Mouse (Mus musculus) right cerebral cortex, adult 18-20 months (tissue): ENCODE results near the gene Gckr.
A peak's percentile ranks its signal among the peaks of the same experiment; 100 is the strongest.

Experiments used
- DNase-seq: peaks from one replicate; pipeline ENCODE4 v3.0.0; 2022; ENCODE audit warnings: mixed read lengths

The Gckr gene

GRCm38 (mm10) chr5:31297047-31297757 lies at the start of gene Gckr:
Gene Gckr (plus strand): TSS chr5:31297443.
- no peak for DNase-seq

- no peak for DNase-seq
These were observed 46.5 kb upstream of the Gckr start for GRCm38 (mm10) chr5:31250716-31251115.

DNA sequence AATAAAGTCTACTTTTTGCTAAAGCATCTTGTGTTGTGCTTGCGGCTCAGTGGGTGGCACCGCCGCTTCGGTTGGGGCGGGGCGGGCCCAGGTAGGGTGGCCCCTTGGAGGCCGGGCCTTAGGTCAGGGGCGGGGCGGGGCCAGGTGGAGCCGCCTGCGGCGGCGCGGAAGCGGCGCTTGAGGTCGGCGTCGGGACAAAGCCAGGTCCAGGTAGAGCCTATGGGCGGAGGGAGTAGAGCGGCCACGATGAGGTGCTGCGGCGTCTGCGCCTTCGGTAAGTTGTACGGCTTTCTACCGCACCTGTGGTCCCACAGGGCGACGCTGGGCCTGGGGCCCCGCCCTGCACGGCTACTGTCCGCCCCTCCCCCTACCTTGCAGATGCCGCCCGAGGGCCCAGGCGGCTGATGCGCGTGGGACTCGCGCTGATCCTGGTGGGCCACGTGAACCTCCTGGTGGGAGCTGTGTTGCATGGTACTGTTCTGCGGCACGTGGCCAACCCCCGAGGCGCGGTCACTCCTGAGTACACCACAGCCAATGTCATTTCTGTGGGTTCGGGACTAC lies 45.6 kb upstream of the Gckr start, which contains the start of gene Krtcap3:
TSS of gene Krtcap3 (plus strand) at position 151 of the 561 bp plus-strand sequence.
- peak; percentile 20 for DNase-seq

- no peak for DNase-seq
These were observed 45.1 kb upstream of the Gckr start for GRCm38 (mm10) chr5:31252151-31252550.

DNA sequence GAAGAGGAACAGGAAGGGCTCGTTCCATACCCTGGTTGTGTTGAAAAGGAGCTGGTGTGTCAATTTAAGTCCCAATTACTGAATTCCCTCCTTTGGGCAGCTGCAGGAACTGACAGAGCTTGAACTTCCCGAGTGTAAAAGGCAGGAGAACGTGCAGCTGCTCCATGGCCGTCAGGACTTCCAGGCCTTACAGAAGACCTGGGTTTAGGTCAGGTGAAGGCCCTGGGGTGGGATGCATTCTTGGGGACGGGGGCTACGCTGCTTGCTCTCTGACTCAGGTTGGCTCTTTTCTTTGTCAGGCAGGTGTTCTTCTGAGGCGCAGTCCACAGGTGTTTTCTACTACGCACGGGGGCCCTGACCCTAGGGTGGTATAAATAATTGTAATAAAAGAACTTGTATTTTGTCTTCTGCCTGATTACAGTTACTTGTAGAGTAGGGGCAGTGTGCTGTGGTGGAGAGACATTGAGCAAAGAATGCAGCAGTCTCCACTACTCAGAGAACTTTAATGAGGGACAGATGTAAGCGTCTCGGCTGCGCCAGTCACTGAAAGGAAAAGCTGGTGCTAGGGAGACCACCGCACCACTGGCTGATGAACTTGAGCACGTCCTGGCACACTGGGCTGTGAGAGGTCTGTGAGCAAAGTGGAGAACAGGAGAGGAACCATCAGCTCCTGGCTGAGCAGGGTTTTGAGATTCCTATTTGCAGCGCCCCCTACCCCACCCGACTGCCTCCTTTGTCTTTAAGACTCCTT lies 44.3 kb upstream of the Gckr start:
- no peak for DNase-seq

DNA sequence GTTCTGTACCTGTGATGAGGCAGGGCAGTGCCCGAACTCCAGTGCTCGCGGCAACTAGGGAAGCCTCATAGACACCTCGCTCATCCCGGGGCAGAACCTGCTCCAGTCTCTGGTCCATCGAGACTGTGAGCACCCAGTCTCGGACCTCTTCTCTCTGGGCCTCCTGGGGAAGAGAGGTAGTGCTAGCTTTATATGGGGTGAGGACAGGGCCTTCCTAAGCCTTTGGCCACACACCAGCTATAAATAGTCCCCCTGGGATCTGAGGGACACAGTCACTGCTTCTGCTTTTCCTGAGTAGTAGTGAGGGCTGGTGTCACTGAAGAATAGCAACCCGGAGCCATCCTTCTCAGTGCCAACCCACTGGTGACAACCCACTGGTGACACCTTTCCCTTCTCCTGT lies 43.4 kb upstream of the Gckr start:
- DNase-seq: no peak

DNA sequence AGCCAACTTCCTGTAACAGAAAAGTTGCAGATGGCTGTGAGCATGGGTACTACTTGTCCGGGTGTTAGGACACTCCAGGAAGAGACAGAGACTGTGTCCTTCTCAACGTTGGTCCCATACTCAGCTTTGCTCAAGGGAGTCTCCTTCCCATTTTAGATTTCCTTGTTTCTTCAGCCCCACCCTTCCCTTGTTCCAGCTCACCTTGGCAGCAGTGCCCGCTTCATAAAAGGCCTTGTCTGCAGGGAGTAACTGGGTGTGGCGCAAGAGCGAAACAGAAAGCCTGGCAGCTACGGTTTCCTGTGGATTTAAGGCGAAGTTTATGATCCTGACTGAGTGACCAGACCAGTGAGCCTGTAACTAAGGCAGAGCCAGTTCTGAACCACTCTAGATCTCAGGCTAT lies 42.8 kb upstream of the Gckr start:
- no peak for DNase-seq

- no peak for DNase-seq
These were observed 42.3 kb upstream of the Gckr start for GRCm38 (mm10) chr5:31254901-31255300.

DNA sequence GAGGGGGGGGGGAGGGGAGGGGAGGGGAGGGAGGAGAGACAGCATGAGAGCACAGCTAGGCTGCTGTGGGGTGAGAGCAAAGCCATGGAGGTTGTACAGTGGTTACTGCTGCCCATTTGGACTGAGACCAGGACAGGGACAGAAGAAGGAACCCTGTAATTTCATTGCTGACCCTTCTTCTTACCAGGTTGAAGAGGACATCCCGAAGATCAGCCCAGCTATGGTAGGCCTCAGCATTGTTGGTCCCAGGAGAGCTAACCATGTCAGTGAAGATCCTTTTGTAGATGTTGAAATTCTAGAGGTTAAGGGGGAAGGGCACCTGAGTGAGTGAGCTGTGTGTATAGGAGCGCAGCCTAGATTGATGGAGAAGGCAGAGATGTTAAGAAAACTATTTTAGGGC lies 41.9 kb upstream of the Gckr start:
- DNase-seq: no peak

GRCm38 (mm10) chr5:31255971-31256370 lies 41.3 kb upstream of the Gckr start:
- no peak for DNase-seq

- no peak for DNase-seq
These were observed 39.6 kb upstream of the Gckr start for GRCm38 (mm10) chr5:31257616-31258015.

- DNase-seq: no peak
These were observed 31.1 kb upstream of the Gckr start for GRCm38 (mm10) chr5:31266101-31266500.

- no peak for DNase-seq
These were observed 29.6 kb upstream of the Gckr start for GRCm38 (mm10) chr5:31267686-31268085.

GRCm38 (mm10) chr5:31273018-31273417 lies 24.2 kb upstream of the Gckr start:
- DNase-seq: no peak

DNA sequence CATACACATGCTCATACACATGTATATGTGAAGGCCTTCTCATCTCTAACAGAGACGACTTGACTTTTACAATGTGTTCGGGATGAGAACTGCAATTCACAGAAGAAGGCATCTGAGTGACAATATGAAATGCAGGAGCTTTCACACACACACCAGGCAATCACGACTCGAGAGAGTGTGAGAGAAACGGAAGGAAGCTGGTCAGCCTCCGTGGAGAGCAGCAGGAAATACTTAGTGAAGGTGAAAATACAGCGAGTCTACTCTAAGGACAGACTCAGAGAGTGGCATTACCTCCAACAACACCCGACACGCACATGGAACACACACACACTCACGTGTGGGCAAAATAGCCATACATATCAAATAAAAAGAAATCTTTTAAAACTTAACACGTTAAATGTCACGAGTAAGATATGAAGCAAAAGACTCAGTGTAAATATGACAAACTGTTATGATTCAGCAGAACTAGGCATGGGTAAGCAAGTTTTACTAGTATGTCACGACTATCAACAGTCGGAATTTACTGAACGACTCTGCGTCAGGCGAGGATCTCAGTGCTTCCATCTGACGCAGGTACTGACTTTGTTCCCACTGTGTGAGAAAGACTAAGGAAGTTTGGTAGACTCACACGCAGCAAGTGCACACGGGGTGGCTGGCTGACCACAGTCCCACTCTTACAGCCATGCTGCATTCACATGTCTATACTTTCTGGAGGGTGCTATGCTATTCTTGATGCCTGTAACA lies 17.8 kb upstream of the Gckr start:
- no peak for DNase-seq

DNA sequence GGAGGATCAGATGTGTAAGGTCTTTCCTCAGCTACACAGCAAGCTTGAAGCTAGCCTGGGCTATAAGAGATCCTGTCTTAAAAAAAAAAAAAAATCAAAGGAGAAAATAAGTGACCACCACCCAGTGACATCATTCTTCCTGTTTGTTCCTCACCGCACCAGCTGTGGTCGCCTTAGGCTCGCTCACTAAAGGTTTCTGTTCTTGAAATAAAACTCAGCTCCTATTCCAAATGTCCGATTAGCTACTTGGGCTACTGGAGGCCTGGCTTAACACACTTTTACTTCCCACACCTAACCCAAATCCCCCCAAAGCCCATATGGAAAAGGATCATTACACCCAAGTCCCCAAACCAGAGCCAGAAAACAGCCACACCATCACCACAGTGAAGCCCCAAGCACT lies 9.0 kb upstream of the Gckr start:
- DNase-seq: no peak

GRCm38 (mm10) chr5:31288655-31289054 lies 8.6 kb upstream of the Gckr start:
- DNase-seq: no peak

DNA sequence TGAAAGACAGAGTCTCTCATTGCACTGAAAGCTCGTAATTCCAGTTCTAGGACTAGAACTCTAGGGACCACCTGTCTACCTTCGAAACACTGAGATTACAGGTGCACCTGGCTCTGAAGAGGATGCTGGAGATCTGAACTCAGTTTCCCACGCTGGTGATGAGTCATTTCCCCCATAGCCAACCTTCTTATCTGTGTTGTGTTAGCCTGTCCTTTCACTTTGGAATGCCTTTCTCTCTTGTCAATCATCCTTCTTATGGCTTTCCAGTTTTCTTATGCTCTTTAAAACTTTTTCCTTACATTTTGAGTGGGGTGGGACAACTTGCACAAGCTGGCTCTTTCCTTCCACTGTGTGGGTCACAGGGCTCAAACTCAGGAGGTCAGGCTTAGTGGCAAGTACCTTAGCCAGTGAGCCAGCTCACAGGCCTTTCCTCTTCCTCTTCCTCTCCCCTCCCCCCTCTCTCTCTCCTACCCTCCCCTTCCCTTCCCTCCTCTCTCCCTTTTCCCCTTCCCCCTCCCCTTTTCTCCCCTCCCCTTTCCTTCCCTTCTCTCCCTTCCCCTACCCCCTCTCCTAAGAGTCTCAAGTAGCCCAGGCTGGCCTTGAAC lies 7.5 kb upstream of the Gckr start:
- DNase-seq: no peak

GRCm38 (mm10) chr5:31290521-31291360 lies 6.5 kb upstream of the Gckr start, which contains the start of gene Ift172:
Gene Ift172 (minus strand): TSS chr5:31291116.
- peak; percentile 98 for DNase-seq

GRCm38 (mm10) chr5:31291361-31291688 lies 5.9 kb upstream of the Gckr start:
- DNase-seq: no peak

- DNase-seq: no peak
These were observed 2.2 kb upstream of the Gckr start for GRCm38 (mm10) chr5:31294964-31295605.
